Mouse (Mus musculus): Measurements from ENCODE around the gene Spn. TPM values are rescaled to one million over a fixed set of nuclear protein-coding genes. Genes with fewer than 3 reads are reported as not detected.

The Spn gene
- total RNA-seq, 2 experiments from 2014 or later: 0.13 to 0.16 TPM

DNA sequence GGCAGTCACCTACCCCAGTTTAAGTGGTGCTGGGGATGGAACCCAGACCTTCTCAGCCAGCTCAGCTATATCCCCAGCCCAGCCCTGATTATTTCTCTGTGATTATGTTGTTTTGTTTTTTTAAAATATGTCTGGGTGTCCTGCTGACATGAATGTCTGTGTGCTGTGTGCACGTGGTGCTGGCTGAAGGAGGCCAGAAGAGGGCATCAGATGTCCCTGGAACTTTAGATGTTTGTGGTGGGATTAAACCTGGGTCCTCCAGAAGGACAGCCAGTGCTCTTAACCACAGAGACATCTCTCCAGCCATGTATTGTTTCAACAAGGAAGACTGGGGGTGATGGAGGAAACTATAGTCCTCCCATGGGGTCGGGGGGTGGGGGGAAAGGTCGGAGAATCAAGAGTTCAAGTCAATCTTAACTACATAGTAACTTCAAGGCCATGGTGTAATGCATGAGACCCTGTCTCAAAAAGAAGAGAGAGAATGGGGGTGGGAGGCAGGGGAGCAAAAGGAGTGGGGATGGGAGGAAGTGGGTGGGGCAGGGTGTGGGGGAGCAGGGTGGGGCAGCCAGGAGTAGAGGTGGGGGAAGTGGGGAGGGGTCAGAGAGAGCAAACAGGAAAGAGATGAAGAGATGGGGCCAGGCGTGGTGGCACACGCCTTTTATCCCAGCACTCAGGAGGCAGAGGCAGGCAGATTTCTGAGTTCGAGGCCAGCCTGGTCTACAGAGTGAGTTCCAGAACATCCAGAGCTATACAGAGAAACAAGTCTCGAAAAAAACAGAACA lies 3.2 kb upstream of the Spn start:
- DNase-seq: no peak

DNA sequence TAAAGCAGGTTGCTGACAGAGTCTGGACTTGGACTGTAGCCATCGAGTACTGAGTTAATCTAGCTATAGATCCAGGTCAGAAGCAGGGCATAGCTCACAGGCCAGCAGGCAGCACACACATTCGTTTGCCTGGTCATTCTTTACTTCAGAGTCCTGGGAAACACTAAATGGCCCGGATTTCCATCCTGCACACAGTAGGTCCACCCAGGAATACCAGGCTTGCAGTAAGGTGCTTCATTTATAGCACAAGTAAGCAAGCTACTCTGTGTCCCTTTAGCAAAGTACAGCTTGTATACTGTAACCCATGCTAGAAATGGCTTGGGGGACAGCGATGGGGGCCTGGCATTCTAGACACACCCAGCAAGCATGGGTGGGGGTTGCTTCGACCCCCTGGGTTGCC lies 1.9 kb upstream of the Spn start:
- no peak for DNase-seq

GRCm38 (mm10) chr7:127139100-127139499 lies 1.5 kb upstream of the Spn start:
- DNase-seq: no peak

GRCm38 (mm10) chr7:127136181-127137071 lies 1.2 kb downstream of the Spn start:
- no peak for DNase-seq

GRCm38 (mm10) chr7:127134821-127135447 lies 2.7 kb downstream of the Spn start:
- DNase-seq: no peak

DNA sequence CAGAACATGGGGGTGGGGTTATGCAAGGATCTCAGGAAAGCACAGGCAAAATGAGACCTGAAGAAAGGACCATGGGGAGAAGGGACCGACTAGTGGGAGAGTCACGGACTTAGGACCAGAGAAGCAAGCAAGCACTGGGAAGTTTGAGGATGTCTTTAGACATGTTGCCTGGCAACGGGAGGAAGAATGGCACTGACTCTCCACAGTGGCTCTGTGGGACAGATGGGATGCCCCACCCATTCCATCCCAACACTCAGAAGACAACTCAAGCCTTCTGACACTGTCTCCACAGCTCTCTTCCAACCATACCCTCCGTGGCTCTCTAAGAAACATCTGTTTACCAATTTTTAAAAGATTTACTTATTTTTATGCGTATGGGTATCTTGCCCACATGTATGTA lies 4.5 kb downstream of the Spn start:
- no peak for DNase-seq

GRCm38 (mm10) chr7:127129638-127130037 lies 8.0 kb downstream of the Spn start:
- DNase-seq: no peak

- no peak for DNase-seq
Observed at GRCm38 (mm10) chr7:127121911-127122270, 15.7 kb downstream of the Spn start, which contains the start of gene Qprt. TSS of gene Qprt (minus strand) at chr7:127122226.

DNA sequence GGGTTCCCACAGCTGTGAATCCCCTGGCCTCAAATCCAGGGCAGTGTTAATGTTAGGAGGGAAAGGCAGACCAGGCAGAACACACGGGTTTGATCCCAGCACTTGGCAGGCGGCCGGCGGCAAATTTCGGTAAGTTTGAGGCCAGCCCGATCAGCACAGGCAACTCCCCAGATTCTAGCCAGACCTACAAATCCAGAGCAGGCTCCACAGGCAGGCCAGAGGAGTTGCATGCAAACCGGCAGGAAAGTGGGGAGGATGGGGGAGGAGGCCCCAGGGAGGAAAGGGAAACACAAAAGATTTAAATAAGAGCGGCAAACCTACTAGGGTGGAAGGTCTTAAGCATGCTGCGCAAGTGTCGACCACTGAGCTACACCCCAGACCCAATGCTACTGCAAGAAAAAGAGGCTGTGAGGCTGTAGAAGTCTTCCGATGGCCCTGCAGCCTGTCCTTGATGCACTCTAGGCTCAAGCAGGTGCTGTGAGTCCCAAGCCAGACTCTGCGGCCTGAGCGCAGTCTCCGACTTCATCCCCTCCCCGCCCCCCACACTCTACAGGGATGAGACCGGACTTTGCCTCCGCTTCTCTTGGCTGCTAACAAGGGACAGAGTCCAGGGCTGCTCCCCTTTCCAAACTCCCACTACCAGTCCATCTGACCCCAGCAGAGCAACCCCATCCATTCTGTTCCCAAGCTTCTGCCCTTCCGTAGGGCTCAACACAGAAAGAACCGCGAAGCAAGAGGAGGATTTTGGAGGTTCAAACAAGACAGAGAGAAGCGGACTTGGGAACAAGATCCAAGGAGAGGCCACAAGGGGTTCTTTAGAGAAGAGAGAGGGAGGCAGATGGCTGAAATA lies 16.3 kb downstream of the Spn start:
- DNase-seq: peak; percentile 36

- no peak for DNase-seq
Observed at GRCm38 (mm10) chr7:127118671-127119445, 18.8 kb downstream of the Spn start.

- peak; percentile 29 for DNase-seq
Observed at GRCm38 (mm10) chr7:127117948-127118347, 19.7 kb downstream of the Spn start.

DNA sequence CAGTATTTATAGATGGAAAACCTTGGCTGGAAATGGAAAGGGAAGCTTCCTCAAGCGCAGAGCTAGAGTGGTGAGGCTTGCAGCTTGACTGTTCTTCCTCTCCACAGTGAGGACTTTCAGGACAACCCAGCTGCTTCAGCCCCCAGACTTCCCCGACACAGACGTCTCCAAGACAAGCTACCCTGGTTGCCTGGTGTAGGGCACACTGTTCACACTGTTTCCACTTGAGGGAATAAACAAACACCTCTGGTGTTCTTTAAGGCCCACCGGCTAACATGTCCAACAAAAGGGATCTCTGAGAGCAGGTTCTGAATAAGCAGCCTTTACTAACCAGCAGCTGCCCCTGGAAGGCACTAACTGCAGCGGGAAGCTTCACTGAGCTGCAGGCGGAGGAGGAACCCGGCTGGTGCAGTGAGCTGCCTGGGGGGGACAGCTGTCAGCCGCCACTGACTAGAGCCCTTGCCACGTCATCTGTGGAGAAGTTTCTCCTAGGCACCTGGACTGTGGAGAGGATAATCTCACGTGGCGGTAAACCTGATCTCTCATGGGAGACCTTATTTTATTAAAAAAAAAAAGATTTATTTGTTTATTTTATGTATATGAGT lies 21.2 kb downstream of the Spn start:
- no peak for DNase-seq

DNA sequence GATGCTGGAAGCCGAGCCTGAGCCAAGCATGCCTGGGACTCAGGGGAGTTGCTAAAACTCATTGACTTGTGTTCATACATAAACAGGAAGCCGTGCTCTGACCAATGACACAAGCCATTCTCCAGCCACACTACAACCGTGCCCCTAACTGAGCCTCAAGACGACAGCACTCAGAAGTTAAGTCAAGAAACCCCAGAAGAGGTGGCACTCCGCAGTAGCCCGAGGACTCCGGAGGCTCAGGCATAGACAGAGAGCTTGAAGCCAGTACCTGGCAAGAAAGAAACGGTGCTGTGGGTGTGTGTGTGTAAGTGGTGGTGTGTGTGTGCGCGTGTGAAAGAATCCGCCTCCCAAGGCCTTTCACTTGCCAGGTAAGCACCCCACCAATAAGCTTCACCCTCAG lies 22.7 kb downstream of the Spn start:
- no peak for DNase-seq

- DNase-seq: no peak
Observed at GRCm38 (mm10) chr7:127113614-127114259, 23.9 kb downstream of the Spn start.

GRCm38 (mm10) chr7:127112921-127113597 lies 24.6 kb downstream of the Spn start:
- DNase-seq: no peak

DNA sequence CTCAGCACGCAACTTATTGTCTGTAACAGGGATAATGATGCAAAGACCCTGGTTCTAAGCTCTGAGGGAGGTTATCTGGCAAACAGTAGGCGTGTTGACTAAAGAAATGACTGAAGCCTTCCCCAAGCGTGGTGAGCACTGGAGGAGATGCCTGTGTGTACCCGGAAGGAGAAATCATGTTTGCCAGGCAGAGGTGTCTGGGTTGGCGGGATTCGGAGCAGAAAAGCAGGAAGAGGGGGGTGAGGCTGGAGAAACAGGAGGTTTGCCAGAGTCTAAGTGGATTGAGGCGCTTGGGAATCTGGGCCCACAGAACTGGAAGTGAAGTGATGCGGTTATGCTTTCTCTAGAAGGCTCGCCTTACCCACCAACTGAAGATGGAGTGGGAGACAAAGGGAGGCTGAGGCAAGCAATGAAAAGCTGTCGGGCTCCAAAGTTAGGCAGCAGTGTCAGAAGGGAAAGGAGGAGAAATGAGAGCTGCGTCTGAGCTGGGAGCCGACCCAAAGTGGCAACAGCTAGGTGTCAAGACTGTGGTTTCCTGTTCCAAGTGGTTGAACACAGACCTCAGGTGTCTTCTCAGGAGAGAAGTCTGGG lies 25.3 kb downstream of the Spn start:
- DNase-seq: no peak

- no peak for DNase-seq
Observed at GRCm38 (mm10) chr7:127111461-127111860, 26.2 kb downstream of the Spn start.

DNA sequence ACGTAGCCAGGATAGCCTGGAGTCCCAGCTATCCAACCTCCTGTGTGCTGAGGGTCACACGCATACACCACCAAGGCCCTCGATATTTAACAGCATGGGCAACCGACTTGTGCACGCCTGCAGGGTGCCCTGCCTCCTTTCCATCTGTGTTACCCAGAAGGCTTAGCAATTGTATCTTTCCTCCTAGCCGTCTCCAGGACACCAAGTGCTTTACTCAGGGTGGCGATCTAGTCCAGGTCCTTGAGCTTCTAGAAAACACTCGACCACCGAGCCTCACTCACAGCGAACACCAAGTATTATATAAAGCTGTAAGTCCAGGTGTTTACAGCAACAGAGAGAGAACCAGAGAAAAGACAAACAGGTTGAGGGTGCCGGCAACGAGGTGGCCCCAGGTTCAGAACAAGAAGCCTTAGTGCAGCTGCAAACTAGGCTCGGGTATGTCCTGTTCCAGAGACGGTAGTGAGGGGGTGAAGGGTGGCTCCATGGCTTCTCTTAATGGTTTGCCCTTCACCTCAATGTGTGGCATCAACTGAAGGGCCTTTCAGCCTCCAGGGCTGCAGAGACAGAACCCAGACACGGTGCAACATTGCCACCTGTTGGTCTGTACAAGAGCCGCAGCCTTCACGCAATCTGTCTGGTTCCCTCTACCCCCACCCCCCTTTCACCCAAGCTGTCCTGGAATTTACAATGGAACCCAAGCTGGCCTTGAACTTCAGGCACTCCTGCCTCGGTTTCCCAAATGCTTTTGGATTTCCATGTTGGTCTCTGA lies 27.2 kb downstream of the Spn start:
- DNase-seq: peak; percentile 38
